Mouse (Mus musculus) adrenal gland, postnatal 4 days (tissue): Measurements from ENCODE around the gene Inka2. TPM values are rescaled to one million over a fixed set of nuclear protein-coding genes. Genes with fewer than 3 reads are reported as not detected.

Source experiments
- DNase-seq, 2 experiments: peaks; one replicate each; pipeline ENCODE4 v3.0.0; 2021 to 2022; ENCODE audit warnings: low spot score in 2 of 2, mixed read lengths in 2 of 2
- long read RNA-seq, 2 experiments: library from polyadenylated mRNA; stranded (forward); transcript quantifications; one replicate each; pipeline ENCODE4 v2.0.0; 2021
- total RNA-seq, 2 experiments: library from RNA; stranded (reverse); gene quantifications; 2 replicates each; pipeline ENCODE4 v1.2.3; 2021

Gene Inka2
- total RNA-seq, result 1 to 10 TPM; 3.5 to 3.8 TPM
- long read RNA-seq, experiment 1, result 0 reads
- long read RNA-seq, experiment 2, full-length matches to known transcripts, result 1 of 1 reads
- long read RNA-seq, experiment 2, partial matches to known transcripts, result 0 of 1 reads
- long read RNA-seq, experiment 2, other reads (novel, unspliced or antisense), result 0 of 1 reads

DNA sequence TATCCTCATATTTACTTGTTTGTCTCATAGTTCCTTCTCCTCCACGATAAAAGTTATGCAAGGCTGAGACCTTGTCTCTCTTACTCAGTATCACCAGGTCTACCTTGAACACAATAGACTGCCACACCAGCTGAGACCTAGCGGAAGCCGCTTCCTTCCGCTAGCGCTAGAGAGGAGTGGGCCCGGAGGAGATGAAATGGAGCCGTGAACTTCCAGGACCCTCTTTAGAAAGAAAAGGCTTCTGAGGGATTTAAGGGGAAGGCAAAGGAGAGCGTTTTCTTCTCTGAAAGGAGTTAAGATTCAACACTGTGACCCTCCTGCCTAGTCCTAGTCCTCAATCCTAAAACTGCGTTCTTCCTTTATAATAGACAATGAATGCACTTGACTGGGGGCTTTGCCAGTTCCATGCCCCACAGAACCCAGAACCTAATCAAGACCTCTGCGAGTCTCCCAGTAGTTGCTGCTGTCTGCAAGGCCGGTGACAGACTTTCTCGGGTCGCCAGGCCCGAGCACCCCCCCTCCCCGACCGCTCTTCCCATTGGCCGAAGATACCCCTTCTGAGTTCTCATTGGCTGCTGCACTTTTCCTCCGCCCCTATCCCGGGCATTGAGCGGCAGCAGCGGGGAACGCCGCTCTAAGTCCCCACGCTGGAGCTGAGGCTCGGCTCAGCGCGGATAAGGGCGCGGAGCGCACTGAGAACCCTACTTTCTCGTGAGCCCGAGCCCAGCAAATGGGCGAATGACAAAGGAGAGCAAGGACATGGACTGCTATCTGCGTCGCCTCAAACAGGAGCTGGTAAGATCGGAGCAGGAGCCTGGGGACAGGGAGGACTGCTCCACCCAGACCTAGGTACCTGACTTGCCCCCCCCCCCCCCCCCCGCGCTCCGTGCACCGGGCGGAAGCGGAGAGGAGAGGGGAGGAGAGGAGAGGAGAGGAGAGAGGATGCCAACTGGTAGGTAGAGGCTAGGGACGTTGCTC lies at the start of gene Inka2:
Gene Inka2 (plus strand): TSS at position 569 of the 978 bp plus-strand sequence.
- peak; percentile 33 to 66 for DNase-seq

- no peak for DNase-seq
Observed at GRCm38 (mm10) chr3:105655031-105655585, 49.3 kb upstream of the Inka2 start.

DNA sequence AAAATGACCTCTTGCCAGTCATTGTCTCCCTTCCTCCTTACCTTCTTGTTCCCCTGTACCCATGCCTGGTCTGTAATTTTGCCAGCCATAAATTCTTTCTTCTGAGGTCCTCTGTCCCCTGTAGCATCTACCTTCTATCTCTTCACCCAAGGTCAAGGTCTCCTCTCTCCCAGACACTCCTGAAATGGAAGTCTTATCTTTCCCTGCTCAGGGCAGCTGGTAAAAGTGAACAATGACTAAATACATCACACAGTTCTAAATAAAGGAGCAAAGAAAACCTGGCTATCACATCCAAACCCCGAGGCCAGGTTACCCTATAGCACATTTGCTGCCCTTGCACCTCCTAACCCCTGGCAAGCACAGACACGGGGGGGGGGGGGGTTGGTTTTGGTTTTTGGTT lies 43.9 kb upstream of the Inka2 start:
- no peak for DNase-seq

GRCm38 (mm10) chr3:105663043-105663442 lies 41.4 kb upstream of the Inka2 start:
- DNase-seq, result no peak

GRCm38 (mm10) chr3:105665105-105665765 lies 39.2 kb upstream of the Inka2 start:
- no peak for DNase-seq

- no peak for DNase-seq
Observed at GRCm38 (mm10) chr3:105666996-105667523, 37.3 kb upstream of the Inka2 start.

- DNase-seq, result no peak
Observed at GRCm38 (mm10) chr3:105668161-105668560, 36.2 kb upstream of the Inka2 start.

DNA sequence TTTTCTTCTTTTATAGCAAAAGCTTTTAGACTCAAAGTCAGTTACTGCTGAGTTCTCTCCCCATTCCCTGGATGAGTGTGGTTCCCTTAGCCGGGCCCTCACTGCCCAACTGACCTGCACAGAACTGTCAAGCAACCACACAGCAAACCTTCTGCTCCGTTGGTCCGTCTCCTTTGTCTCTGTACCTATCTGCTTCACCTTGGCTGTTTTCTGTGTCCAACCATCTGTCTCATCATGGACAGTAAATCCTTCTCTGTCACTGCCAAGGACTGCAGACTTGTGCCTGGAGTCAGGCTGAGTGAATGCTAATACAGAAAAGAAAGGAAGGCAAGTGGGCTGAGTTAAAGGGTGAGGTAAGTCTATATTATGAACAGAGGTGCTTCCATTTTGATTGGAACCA lies 34.6 kb upstream of the Inka2 start:
- DNase-seq, result no peak

DNA sequence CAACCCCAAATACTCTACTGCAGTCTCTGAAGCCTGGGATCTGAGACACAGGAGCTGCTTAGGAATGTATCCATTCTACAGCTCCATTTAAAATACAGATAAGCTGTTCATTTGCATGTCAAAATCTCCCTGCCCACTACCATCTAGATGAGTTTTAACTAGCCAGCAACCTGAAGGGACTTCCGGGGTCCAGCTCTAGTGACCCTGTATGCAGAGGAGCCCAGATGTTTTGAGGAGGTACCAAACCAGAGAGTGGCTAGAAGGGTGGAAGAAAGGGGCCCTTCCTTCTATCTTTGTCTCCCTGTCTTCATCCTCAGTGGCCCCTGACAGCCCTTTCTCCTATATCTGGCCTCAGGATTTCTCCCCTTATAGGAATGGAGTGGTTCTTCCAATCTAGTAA lies 33.6 kb upstream of the Inka2 start:
- no peak for DNase-seq

- DNase-seq, result peak in 1 of 2 experiments; percentile 44
Observed at GRCm38 (mm10) chr3:105674595-105675218, 29.7 kb upstream of the Inka2 start.

DNA sequence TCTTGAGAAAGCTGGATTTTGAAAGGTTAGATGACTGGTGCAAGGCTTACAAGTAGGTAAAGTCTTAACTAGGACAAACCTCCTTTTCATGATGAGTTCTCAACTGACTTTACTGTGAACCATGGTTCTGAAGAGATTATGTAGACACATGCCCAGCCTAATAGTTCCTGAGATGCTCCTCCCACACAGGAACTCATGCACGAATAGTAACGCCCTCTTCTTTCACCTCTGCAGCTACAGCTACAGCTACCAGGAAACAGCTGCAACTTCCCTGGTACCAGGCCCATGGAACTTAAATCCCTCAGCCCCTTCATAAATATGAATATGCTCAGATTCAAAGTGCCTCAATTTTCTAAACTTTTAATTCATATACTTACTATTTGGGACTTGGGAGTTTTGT lies 28.5 kb upstream of the Inka2 start:
- no peak for DNase-seq

DNA sequence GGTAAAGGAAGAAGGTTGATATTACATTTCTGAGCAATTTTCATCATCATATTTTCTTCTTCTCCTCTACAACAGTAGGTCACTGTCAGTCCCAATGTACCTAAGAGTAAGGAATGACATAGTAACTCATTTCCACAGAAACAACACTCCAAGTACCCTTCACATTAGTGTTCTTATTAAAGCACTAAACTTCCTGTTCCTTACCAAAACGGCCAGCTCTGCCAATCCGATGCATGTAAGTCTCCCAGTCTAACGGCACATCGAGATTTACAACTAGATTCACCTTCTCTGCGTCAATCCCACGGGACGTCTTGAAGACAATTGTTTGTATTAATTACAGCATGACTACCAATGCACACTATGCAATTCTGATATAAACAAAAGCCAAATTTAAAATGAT lies 24.1 kb upstream of the Inka2 start:
- DNase-seq, result no peak

GRCm38 (mm10) chr3:105686394-105687323 lies 17.7 kb upstream of the Inka2 start:
- peak in 1 of 2 experiments; percentile 31 for DNase-seq

DNA sequence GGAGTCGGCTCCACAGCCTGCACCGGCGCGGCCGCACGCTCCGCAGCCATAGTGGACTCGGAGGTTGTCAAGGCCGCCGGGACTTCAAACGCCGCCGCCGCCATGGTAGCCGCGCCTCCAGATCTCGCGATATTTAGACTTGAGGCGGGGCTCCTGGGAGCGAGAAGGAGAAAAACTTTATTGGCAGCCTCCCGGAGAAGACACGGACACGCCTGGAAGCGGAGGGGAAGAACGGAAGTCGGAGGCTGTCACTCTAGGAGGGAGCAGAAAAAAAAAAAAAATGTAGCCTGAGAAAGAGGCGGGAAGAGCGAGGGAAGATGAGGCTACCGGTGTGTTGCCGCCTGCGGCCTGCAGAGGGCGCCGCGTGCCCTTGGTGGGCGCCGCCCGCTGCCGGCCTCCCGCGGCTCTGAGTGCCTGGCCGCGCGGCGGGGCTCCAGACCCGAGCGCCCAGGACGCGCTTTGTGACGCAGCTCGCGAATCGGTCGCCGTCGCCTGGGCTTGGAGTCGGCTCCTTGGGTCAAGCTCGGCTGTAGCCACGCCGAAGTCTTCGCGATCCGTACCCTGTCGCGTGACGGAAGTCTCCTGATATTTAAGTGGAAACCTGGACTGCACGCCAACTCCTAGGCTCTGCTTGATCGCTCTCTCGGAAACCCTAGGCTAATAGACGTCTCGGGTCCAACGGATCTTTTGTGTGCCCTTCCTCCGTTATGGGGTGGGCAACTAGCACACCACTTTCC lies 16.9 kb upstream of the Inka2 start, which contains the start of gene Ddx20:
Gene Ddx20 (minus strand): TSS at position 251 of the 737 bp plus-strand sequence.
- DNase-seq, result peak; percentile 72 to 90

DNA sequence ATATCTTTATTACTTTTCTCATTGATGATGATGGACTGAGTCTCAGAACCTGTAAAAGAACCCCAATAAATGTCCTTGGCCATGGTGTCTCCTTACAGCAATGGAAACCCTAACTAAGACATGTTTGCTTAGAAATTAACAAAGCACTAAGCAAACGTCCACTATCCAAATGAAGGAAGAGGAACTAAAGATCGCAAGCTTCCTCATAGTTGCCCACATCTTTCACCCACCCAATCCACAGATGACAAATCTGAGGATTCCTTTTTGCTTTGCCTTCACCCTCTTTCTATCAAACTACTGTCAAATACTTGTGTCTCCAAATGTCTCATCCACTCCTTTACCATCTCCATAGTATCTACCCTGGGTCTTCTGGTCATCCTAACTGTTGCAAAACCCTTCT lies 15.9 kb upstream of the Inka2 start:
- DNase-seq, result no peak

GRCm38 (mm10) chr3:105693327-105694080 lies 10.9 kb upstream of the Inka2 start:
- DNase-seq, result no peak

GRCm38 (mm10) chr3:105695476-105696386 lies 8.7 kb upstream of the Inka2 start:
- DNase-seq, result no peak
